Mouse (Mus musculus) right cerebral cortex, postnatal 36 days (tissue): ENCODE measurements at regions not wholly inside any gene's neighbourhood (a gene's known extent, or its start where the extent isn't known, plus 50 kb on each side); places are given as distances from the start of the nearest gene placed in this dataset.
A peak's percentile ranks its signal among the peaks of the same experiment; 100 is the strongest.
"Not testable (repeated sequence)": the region's sequence is repeated elsewhere in the genome, so short reads cannot be mapped to it uniquely, and the experiment has no call there.

ENCODE experiments used
- DNase-seq, 2 experiments: peaks; one replicate each; pipeline ENCODE4 v3.0.0; 2022; ENCODE audit warnings: low spot score in 2 of 2, mixed read lengths in 1 of 2

DNA sequence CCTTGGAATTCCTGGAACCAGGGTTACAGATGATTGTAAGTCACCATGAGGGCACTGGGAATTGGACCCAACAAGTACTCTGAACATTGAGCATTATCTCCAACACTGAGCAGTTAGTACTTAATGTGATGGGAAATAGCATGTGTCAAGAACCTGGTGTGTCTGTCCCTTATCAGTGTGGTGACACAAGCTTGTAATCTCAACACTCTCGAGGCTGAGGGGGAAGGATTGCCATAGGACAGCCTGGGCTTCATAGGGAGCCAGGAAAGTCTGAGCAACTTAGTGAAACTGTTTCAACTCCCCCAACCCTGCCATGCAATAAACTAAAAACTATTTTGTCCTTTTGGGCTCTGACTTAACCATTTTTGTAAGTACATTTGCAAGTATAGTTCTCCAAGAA is 100.0 kb downstream of the Wdr20rt start:
- no peak for DNase-seq

DNA sequence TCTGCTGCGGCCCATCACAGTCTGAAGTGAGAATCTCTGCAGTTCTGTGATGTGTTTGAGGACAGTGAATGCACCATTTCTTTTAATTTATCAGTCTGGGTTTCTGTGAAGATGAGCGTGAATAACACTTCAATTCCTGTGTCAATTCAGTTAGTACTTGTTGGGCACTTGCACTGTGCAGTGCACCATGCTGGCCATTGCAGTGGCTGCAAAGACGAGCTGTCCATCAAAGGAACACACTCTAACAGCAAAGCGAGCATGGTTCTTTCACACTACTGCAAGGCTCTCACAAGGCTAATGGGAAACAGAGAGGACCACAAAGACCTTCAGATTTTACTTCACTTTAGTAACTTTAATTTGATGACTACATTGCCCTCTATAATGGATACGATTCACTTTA is 103.2 kb downstream of the Wdr20rt start:
- DNase-seq = no peak

GRCm38 (mm10) chr12:65329678-65330077 is 104.4 kb downstream of the Wdr20rt start:
- DNase-seq = no peak

DNA sequence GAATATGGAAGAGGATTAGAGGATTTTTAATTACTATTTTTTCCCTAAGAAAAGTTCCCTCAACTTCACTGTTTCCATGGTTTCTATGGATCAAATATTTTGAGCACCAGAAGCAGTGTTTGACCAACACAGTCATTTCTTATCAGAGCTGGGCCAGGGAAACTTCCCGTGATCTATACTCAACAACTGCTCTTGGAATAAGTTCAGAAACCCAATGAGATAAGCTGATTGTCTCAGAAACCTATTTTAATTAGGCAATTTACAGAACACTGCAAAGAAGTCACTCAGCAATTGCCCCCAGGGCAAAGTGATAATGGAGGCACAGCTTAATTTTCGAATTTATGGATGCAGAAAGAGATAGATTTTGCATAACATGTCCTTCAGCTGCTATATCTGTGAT is 114.7 kb downstream of the Wdr20rt start:
- no peak for DNase-seq

DNA sequence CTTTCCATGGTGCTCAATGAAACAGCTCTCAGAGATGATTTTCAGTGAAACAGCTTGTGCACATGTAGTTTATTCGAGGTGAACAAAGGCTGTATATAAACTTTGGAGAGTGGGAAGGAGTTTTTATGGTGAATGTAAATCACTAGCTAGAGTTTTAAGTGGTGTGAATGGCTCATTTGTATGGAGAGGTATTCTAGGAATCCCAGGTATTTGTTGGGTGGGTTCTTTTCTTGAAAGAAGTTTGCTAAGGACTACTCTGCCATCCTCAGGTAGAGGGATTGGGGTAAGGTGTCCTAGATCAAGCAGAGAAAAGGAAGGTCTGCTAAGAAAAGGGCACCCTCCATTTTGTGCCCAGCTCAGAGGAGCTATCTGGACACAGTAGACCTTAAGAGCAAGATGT is 121.9 kb downstream of the Wdr20rt start:
- no peak for DNase-seq

DNA sequence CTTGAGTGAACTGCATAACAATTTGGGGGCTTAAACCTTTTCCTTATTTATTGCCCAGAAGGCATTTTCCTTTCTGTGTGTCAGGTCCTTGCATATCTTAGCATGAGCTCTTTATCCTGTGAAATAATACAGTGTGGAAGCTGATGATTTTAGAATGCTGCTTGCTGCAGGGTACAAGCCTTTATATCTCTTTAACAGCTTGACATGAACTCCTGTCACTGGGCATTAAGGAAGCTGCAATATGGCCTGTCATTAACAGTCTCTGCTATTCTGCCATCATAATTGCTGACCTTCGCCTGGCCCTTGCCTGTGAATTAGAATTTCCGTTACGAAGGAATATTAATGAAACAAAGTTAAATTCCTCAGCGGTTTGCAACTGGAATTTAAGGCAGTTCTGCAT is 124.2 kb downstream of the Wdr20rt start:
- no peak for DNase-seq

- no peak for DNase-seq
Measured at GRCm38 (mm10) chr12:65364179-65364578, 138.9 kb downstream of the Wdr20rt start.

DNA sequence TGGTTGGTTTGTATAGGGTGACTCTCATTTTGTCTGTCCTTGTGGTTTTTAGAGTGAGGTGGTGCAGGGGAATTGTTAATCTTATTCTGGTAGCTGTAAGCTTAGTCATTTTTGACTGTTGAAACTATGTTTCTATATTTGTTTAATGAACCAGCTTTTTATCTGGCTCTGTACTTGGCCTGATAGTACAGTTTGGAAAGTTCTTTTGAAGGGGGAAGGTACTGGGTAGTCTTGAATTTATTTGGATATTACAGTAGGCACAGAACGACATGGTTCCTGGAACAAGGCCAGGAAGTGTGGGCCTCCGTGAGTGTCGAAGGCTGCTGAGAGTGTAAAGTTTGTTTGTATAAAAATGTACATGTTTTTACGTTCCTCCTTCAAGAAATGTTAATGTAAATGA is 142.0 kb downstream of the Wdr20rt start:
- DNase-seq = no peak

- no peak for DNase-seq
Measured at GRCm38 (mm10) chr12:65367866-65368419, 142.6 kb downstream of the Wdr20rt start.

DNA sequence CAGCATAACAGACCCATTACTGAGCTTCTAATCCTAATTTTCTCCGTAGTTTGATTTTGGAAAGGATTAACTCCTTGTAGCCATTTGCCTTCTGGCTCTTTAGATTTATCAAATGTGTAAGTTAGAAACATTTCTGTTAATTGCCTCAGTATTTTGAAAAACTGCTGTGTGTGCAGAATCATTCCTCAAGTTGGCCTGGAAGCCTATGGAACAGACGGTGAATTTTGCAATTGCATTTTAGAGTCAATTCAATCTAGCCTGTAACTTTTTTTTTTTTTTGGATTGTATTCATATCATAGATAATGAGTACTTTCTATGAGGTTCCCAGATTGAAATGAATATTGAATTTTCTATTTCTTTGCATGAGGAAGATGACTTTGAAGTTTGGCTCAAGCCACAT is 146.3 kb downstream of the Wdr20rt start:
- no peak for DNase-seq

DNA sequence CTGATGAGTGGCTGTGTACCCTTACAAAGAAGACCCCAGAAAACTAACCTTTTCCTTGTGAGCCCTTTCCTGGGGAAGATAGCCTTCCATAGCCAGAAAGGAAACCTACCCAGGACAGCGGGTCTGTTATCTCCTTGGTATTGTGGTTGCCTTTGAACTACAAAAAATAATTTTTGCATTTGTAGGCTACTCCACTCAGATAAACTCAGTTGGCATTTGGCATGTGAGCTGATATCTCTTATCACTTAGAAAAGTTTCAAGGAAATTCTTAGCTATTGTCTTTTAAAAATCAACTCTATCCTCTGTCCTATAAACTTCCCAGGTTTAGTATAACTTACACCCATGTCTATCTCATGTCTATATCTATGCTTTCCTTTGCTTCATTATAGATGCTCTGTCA is 154.0 kb downstream of the Wdr20rt start:
- no peak for DNase-seq

DNA sequence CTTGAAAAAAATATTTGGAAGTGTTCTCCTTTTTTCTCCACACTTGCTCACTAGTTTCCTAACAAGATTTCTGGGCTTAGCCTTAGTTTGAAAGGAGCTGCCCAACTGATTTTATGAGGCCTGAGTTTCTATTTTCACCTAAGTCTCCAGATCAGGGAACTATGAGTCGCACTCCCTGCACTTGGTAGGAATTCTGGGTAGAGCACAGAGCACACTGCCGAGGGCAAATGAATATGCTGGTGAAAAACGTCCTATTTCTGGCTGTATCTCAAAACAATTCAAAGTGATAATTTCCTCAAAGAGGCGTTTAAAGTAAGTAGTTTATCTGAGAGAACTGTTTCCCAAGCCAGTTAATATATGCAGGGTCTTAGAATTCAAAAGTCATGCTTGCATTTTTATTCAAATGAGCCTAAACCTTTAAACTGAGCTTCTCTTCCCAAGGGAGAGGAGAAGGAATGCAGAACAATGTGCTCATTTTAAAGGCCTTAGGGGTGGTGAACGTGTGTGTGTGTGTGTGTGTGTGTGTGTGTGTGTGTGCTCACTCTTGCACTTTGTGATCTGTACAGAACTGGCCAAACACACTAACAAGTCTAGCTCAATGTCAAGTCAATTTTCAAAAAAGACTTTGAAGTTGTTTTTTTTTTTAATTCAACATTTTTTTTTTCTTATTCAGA is 156.9 kb downstream of the Wdr20rt start:
- no peak for DNase-seq

DNA sequence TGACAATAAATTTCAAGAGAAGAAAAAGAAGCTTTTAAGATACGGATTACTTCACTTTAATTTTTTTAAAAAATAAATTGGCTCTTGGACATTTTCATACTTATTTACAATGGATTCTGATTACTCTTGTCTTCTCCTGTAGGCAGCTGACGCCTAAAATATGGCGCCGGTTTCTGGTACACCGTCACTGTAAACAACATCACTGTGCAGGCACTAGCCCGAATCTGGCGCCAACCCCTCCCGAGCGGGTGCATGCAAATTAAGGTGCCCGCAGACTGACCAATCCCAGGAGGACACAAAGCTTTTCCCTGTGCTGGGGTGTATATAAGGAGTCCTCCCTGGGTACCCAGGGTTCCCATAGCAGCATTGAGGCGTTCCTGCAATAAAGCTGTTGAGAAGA is 157.5 kb downstream of the Wdr20rt start:
- DNase-seq = not testable (repeated sequence)

DNA sequence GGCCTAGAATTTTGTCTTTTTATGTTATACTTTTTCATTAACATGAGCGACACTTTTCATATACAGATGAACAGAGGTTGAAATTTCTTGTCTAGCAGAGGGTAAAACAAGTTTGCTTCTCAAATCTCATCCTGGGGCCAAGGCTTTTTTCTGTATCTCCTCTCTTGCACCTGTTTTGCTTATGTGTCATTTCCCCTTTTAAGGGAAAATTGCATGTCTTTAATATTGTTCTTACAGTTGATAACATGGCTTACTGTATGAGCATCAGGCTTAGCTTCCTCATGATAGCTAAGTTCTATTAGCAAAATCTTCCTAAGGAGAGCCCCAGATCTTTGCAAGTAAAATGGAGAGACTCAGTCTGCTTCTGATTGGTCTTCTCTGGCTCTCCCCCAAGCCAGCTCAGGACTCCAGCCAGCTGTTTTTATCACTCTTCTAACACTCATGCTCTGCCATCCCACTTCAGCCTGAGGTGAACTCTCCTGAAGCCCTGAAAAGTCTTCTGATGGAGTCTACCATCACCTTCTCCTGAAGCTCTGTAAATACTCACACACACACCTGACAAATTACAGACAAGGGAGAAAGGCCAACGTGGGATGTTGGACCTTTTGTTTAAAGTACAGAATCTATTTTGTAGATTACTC is 160.8 kb downstream of the Wdr20rt start:
- no peak for DNase-seq

GRCm38 (mm10) chr12:65387042-65387441 is 161.7 kb downstream of the Wdr20rt start:
- DNase-seq = no peak

- no peak for DNase-seq
Measured at GRCm38 (mm10) chr12:65389512-65389911, 164.2 kb downstream of the Wdr20rt start.

- DNase-seq = peak; percentile 20 to 29
Measured at GRCm38 (mm10) chr12:65390330-65390729, 165.0 kb downstream of the Wdr20rt start.

DNA sequence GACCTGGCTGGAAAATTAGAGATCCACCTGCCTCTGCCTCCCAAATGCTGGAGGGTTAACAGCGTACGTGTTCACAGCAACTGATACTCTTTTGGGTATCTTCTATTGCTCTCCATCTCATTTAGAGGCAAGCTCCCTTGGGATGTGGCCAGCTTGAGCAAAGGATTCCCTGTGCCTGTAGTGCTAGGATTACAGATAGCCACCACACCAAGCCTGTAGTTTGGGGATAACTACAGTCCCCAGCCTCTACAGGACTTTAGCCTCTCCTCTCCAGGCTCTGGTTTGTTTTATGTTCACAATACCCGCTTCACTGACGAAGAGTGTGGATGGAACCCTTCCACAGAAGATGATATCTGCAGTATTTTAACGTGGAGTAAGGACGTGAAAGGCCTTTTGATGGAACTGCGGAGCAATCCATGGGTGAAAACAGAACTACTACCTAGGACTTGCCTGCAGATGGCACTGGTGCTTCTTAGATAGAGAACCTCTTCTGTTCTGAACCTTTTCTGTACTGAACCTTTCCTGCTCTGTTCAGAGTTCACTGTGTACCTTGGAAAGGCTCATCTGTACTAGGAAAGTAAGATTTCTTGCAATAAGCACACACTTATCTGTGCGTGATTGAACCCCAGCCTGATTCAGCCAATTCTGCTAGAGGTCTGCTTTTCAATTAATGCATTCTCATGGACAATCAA is 176.6 kb downstream of the Wdr20rt start:
- peak; percentile 7 to 27 for DNase-seq

- no peak for DNase-seq
Measured at GRCm38 (mm10) chr12:65403124-65403523, 177.8 kb downstream of the Wdr20rt start.

DNA sequence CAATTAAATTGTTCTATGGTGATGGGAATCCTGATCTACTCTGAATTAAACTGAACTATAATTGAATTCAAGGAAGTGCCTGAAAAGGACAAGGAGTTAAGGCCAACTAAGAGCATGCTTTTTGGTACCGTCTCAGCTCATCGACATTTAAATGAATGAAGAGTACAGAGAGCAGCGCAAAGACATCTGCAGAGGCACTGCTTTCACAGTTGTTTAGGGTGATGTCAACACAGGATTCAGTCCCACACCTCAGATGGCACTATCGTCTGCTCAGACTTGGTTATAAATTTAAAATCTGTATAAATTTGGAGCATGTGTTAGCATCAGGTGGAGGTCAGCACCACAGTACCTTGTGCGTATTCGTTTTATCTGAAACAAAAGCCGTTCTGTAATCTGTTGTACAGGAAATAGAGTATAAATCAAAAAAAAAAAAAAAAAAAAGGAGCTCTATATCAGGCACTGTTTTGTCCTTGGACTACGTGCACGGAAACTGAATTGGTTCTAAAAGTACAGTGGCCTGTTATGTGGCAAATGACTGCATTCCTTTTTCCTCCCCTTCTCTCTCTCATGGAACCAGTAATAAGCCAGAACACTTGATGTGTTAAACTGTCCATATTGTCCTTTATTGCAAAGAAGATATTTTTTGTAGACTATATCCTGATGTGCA is 187.8 kb downstream of the Wdr20rt start:
- DNase-seq = no peak

- DNase-seq = no peak
Measured at GRCm38 (mm10) chr12:65414393-65414792, 189.1 kb downstream of the Wdr20rt start.

GRCm38 (mm10) chr12:65416909-65417308 is 191.6 kb downstream of the Wdr20rt start:
- DNase-seq = no peak
